Mouse (Mus musculus) forebrain, embryonic 16.5 days (tissue): ENCODE results near the gene Zfyve28. TPM values are rescaled to one million over a fixed set of nuclear protein-coding genes. Genes with fewer than 3 reads are reported as not detected.

Experiments used
- ATAC-seq: fragments of 200-750 bp; cut with Nextera tagmentation; 2 replicates; pipeline ENCODE4 v1.8.0; 2017; ENCODE audit warnings: mild to moderate bottlenecking, moderate library complexity
- H3K27ac ChIP-seq: fragments of 300-500 bp; sonication (generic); 2 replicates; pipeline ENCODE4 v1.5.1; 2014; ENCODE audit warnings: low read length, control low read depth
- H3K27me3 ChIP-seq: fragments of 300-500 bp; sonication (generic); replicated peaks from 2 replicates; pipeline ENCODE4 v1.6.1; 2014; ENCODE audit warnings: low read length; ENCODE audit not compliant: control insufficient read depth, insufficient read depth
- H3K36me3 ChIP-seq: fragments of 300-500 bp; sonication (generic); 2 replicates; pipeline ENCODE4 v1.6.1; 2014; ENCODE audit not compliant: control insufficient read depth, insufficient read depth
- H3K4me1 ChIP-seq: fragments of 300-500 bp; sonication (generic); replicated peaks from 2 replicates; pipeline ENCODE4 v1.6.1; 2014; ENCODE audit warnings: low read length; ENCODE audit not compliant: control insufficient read depth, insufficient read depth
- H3K4me2 ChIP-seq: fragments of 300-500 bp; sonication (generic); 2 replicates; pipeline ENCODE4 v1.6.1; 2014; ENCODE audit warnings: mild to moderate bottlenecking, low read length, control low read depth
- H3K4me3 ChIP-seq: fragments of 300-500 bp; sonication (generic); replicated peaks from 2 replicates; pipeline ENCODE4 v1.5.1; 2014; ENCODE audit warnings: mild to moderate bottlenecking, low read length, control low read depth
- H3K9ac ChIP-seq: fragments of 300-500 bp; sonication (generic); replicated peaks from 2 replicates; pipeline ENCODE4 v1.6.1; 2014; ENCODE audit warnings: low read depth, low read length, control low read depth
- H3K9me3 ChIP-seq: fragments of 300-500 bp; sonication (generic); 2 replicates; pipeline ENCODE4 v1.6.1; 2016; ENCODE audit warnings: low read length; ENCODE audit not compliant: control insufficient read depth
- WGBS: fragments of 180-500 bp; shearing (Covaris S2); extraction: QIAGEN DNeasy Blood & Tissue Kit; methylation state at CpG from one replicate; pipeline ENCODE4 v1.1.7; 2014; 5-methylcytosine and 5-hydroxymethylcytosine counted together
- polyA plus RNA-seq: library from polyadenylated mRNA; unstranded; fragments of >200 nt; fragmentation: Nextera tagmentation; extraction: Ambion mirVana; gene quantifications from 2 replicates; pipeline ENCODE4 v1.2.1, GENCODE M21; 2015

Zfyve28 gene
- polyA plus RNA-seq, 1 experiment from 2014 or later = 5.2 TPM

DNA sequence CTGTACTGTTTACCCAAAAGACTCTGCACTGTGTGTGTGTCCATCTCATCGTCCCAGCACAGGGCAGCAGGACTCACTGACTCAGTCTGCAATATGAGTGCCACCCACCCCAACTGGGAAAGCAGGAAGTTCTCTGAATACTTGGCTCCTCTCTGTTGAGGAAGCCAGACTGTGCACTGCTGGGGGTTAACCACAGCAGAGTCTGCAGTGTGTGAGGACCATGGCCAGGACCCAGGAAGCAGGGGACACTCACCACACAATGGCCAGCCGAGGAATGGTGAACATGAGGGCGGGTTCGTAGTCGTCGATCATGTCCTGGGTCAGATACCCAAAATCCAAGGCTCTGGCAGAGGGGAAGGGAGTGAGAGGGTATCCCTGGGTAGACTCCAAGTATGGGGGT lies 56.3 kb downstream of the Zfyve28 start:
- WGBS = 92% methylated on average over 6 of the region's 6 CpGs
- H3K9ac ChIP-seq = no peak overlapping the region
- no peak overlapping the region for H3K4me2 ChIP-seq
- no peaks in the 10 kb centered on the region for H3K9me3 ChIP-seq
- no peaks in the 10 kb centered on the region for H3K36me3 ChIP-seq
- H3K27me3 ChIP-seq = no peaks in the 10 kb centered on the region
- H3K27ac ChIP-seq = no peak overlapping the region
- no peak for ATAC-seq
- no peak overlapping the region for H3K4me3 ChIP-seq
- no peaks in the 10 kb centered on the region for H3K4me1 ChIP-seq

DNA sequence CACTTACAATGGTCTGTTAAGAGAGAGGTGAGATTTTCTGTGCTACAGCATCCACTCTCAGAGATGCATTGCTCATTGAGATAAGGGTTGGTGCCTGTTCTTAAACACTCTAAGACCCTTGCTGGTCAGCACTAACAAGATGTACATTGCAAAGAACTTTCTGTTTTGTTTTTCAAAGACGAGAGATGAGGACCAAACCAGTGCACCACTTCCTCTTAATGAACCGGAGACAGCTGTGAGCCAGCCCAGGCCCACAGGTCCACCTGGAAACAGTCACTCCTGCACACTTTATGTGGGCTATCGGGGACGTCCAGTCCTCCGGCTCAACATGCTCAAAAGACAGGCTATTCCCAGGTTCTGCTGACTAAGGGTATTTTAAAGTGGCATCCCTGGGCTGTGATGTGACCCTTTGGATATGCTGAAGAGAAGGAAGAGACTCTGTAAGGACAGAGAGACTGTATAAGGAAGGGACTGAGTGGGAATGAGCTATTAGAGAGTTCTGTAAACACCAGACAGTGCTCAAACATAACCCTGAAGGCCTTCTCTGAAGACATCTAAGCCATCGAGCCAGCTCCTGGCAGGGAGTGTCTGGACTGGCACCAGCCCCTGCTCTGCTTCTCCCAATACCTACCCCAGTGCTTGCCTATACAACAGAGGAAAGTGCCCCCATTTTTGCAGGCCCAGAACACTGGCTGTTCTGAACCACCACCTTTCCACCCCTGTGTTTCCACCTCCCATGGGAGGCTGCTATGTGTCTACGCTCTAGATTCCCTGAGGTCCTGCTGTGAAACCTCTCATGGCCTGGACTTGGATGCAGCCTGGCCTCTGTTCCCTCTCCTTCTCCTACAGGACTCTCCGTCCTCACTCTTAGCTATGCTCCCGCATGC lies 57.4 kb downstream of the Zfyve28 start:
- ATAC-seq = no peak
- Histone ChIP-seq H3K36me3 (no peaks in the 10 kb centered on the region), H3K9me3 (no peaks in the 10 kb centered on the region), H3K27ac (no peak overlapping the region), H3K4me2 (no peak overlapping the region), H3K27me3 (no peaks in the 10 kb centered on the region), H3K4me3 (no peak overlapping the region), H3K9ac (no peak overlapping the region), H3K4me1 (no peaks in the 10 kb centered on the region)
- 88% methylated on average over 9 of the region's 9 CpGs for WGBS

DNA sequence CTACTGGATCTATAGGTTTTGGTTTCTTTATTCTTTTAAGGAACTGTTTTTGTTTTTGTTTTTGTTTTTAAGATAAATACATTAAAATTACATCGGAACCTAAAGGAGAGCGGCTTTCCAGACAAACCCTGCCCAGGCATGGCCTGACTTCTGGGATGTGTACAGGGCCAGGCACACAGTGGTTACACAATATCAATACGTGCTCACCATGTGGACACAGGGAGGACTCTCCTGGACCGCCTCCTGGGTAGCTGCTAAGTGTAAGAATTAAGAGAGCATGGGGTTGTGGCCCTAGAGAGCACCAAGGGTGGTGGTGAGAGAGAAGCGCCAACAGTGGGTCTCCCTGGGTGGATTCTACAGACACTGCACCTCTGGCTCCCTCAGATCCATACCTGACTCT lies 58.7 kb downstream of the Zfyve28 start:
- Histone ChIP-seq H3K9ac (no peak overlapping the region), H3K27ac (no peak overlapping the region), H3K9me3 (no peaks in the 10 kb centered on the region), H3K4me3 (no peak overlapping the region), H3K27me3 (no peaks in the 10 kb centered on the region), H3K4me2 (no peak overlapping the region), H3K36me3 (no peaks in the 10 kb centered on the region), H3K4me1 (no peaks in the 10 kb centered on the region)
- ATAC-seq = no peak
- WGBS = 91% methylated on average over 5 of the region's 5 CpGs

DNA sequence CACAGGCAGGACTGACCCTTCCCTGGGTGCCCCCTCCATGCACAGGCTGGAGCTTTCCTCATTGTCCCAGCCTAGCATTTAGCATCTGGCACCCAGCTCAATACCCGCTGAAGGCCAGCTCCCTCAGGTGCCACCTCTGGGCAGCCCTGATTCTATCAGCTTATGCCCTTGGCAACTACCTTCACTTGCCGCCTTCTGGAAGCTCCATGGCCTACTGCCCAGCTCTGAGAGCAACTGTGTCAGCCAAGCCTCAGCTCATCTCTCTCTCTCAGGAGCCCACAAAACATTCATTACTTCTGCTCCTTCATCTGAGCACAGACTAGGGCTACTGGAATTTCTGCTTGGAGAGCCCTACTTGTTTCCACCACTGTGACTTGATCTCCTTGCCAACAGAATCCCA lies 62.7 kb downstream of the Zfyve28 start:
- Histone ChIP-seq H3K4me2 (no peak overlapping the region), H3K27me3 (no peaks in the 10 kb centered on the region), H3K9ac (no peak overlapping the region), H3K4me1 (no peaks in the 10 kb centered on the region), H3K27ac (no peak overlapping the region), H3K9me3 (no peaks in the 10 kb centered on the region), H3K36me3 (no peaks in the 10 kb centered on the region), H3K4me3 (no peak overlapping the region)
- WGBS = 85% methylated on average over 2 of the region's 2 CpGs
- ATAC-seq = no peak

DNA sequence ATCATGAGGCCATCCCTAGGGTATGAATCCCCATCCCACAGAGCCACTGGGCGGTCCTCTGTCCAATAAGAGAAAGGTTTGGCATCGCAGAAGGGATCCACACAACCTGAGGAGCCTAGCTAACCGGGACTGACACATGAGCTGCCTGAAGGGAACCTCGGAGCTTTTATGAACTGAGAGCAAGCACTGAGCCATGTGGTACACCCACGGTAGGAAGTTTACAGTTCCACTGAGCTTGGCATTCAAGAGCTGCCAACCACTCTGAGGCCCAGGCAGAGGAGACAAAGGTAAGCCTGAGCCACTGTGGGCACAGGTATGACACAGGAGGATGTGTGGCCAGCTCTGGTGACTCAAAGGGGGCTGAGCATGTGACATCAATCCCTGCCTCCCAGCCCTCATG lies 63.7 kb downstream of the Zfyve28 start:
- H3K4me2 ChIP-seq = no peak overlapping the region
- no peaks in the 10 kb centered on the region for H3K27me3 ChIP-seq
- no peaks in the 10 kb centered on the region for H3K36me3 ChIP-seq
- H3K4me1 ChIP-seq = no peaks in the 10 kb centered on the region
- no peak overlapping the region for H3K9ac ChIP-seq
- WGBS = 86% methylated on average over 5 of the region's 5 CpGs
- no peaks in the 10 kb centered on the region for H3K9me3 ChIP-seq
- no peak for ATAC-seq
- H3K4me3 ChIP-seq = no peak overlapping the region
- H3K27ac ChIP-seq = no peak overlapping the region

DNA sequence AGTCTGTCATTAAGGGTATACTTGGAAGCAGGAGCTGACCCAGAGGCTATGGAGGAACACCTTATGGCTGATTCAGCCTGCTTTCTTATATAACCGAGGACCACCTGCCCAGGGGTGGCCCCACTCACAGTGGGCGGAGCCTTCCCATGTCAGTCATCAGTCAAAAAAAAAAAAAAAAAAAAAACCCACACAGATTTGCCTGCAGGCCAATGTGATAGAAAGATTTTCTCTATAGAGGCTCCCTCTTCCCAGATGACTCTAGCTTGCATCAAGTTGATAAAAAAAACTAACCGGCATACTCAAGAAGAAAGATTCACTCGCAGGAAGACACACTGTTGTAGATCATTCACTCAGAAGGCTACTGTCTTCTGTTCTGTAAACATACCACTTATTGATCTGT lies 68.2 kb downstream of the Zfyve28 start:
- ATAC-seq = no peak
- no peaks in the 10 kb centered on the region for H3K36me3 ChIP-seq
- WGBS = 85% methylated on average over 4 of the region's 4 CpGs
- H3K9ac ChIP-seq = no peak overlapping the region
- no peak overlapping the region for H3K4me2 ChIP-seq
- no peak overlapping the region for H3K4me3 ChIP-seq
- H3K9me3 ChIP-seq = no peaks in the 10 kb centered on the region
- H3K27ac ChIP-seq = no peak overlapping the region
- H3K4me1 ChIP-seq = no peaks in the 10 kb centered on the region
- H3K27me3 ChIP-seq = no peaks in the 10 kb centered on the region

DNA sequence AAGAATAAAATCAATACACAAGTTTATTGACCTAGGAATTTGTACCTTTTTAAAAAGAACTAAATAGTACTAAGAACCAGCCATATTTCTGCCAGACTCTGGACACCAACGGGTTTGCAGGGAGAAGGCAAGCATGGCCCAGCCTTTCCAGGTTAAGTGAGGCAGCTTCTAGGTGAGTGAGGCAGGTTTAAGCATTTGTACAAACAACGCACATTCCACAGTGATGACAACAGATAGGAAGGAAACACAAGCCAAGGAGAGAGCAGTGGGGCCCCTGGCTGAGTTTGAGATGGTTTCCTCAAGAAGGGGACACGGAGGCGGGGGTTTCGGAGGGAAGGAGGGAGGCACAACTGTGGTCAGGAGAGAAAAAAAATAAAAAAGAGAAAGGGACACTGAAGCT lies 69.6 kb downstream of the Zfyve28 start:
- H3K4me2 ChIP-seq = no peak overlapping the region
- no peaks in the 10 kb centered on the region for H3K9me3 ChIP-seq
- H3K27me3 ChIP-seq = no peaks in the 10 kb centered on the region
- no peak overlapping the region for H3K9ac ChIP-seq
- H3K4me3 ChIP-seq = no peak overlapping the region
- no peaks in the 10 kb centered on the region for H3K4me1 ChIP-seq
- H3K36me3 ChIP-seq = no peaks in the 10 kb centered on the region
- no peak overlapping the region for H3K27ac ChIP-seq
- 91% methylated on average over 5 of the region's 5 CpGs for WGBS
- ATAC-seq = no peak

- 65% methylated on average over 9 of the region's 9 CpGs for WGBS
- Histone ChIP-seq H3K27ac (no peak overlapping the region), H3K4me3 (no peak overlapping the region), H3K4me2 (no peak overlapping the region), H3K9ac (no peak overlapping the region), H3K9me3 (no peaks in the 10 kb centered on the region), H3K36me3 (peaks cover 2% of the 10 kb centered on the region; the same call in 1 of the 2 replicates), H3K27me3 (no peaks in the 10 kb centered on the region), H3K4me1 (no peaks in the 10 kb centered on the region)
- ATAC-seq = no peak
Measured at GRCm38 (mm10) chr5:34217756-34218155, 70.5 kb downstream of the Zfyve28 start.

DNA sequence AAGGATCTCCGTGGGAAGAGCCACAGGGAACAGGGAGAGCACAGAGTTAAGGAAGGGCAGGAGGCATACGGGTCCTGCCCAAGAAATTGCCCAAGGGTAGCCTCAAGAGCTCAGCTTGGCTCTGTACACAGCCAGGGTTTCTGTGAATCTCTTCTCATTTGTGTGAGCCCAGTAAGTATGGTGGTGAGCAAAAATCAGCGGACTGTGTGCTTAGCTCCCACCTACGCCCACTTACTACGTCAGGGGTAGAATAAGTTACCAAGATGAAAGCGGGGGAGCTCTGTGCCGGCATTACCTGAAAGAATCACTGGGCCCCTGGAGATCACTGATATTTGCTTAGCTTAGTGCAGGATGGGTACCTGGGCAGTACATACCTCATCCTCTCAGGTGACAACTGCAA lies 72.2 kb downstream of the Zfyve28 start:
- Histone ChIP-seq H3K4me2 (no peak overlapping the region), H3K4me3 (no peak overlapping the region), H3K27ac (no peak overlapping the region), H3K9me3 (no peaks in the 10 kb centered on the region), H3K27me3 (no peaks in the 10 kb centered on the region), H3K36me3 (peaks cover 2% of the 10 kb centered on the region; the same call in 1 of the 2 replicates), H3K4me1 (no peaks in the 10 kb centered on the region), H3K9ac (no peak overlapping the region)
- 80% methylated on average over 7 of the region's 7 CpGs for WGBS
- no peak for ATAC-seq
